Mouse (Mus musculus): ENCODE measurements around the gene Itpr1. TPM values are rescaled to one million over a fixed set of nuclear protein-coding genes. Genes with fewer than 3 reads are reported as not detected.

Itpr1 gene
- polyA plus RNA-seq, 1 experiment from 2014 or later = 3.3 TPM

DNA sequence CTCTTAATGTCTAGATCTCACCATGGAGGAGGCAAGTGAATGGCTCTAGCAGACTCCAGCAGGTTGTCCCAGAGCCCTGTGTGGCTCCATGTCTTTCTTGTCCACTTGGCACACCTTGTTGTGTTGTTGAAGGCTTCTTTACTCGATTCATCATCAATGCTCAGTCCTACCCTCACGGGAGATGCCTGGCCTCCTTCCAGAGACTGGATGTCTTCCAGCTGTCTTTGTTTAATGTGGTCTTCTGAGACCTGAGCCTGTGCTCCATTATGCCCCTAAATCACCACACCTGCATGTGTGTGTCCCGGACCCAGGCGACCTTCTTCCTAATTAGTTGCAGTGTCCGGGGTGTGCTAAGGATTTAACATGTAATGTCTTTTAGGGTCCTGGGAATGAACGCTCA lies 254.7 kb downstream of the Itpr1 start:
- ATAC-seq (ENCODE audit: low FRiP score) = no peak
- H3K4me3 ChIP-seq (replicated peaks) = no peak overlapping the region
- no peaks in the 10 kb centered on the region for H3K27me3 ChIP-seq (replicated peaks)
- no peak overlapping the region for H3K4me2 ChIP-seq
- H3K4me1 ChIP-seq = no peaks in the 10 kb centered on the region
- WGBS = 73% methylated on average over 6 of the region's 6 CpGs
- no peak overlapping the region for H3K9ac ChIP-seq (replicated peaks)
- H3K9me3 ChIP-seq (replicated peaks) = no peaks in the 10 kb centered on the region
- H3K27ac ChIP-seq (replicated peaks) = no peak overlapping the region
- no peaks in the 10 kb centered on the region for H3K36me3 ChIP-seq

DNA sequence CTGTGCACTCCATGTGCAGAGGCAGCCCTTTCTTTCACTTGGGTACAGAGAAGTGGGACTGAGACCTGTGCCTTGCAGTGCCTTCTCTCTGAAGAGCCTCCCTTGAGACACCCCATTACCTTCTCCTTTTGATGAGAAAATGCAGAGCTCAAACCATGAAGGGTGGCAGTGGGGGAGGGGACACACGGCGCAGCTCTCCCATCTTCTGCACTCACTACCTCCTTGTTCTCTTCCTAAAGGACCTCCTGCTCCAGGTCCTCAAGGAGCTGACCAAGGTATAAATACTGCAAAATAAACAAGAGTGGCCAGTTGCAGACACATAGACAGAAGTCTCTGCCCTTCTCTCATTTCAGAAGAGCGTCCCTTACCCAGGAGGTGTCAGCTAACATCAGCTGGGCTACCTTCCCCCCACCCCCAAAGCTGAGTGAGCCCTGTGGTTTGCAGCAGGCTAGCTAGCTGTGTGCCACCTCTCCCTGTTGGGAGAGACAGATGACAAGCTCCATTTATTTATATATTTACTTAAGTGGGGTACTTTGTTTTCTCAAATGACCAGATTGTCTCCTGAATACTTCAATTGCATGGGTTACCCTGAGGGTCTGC lies 255.4 kb downstream of the Itpr1 start:
- no peak overlapping the region for H3K4me2 ChIP-seq

DNA sequence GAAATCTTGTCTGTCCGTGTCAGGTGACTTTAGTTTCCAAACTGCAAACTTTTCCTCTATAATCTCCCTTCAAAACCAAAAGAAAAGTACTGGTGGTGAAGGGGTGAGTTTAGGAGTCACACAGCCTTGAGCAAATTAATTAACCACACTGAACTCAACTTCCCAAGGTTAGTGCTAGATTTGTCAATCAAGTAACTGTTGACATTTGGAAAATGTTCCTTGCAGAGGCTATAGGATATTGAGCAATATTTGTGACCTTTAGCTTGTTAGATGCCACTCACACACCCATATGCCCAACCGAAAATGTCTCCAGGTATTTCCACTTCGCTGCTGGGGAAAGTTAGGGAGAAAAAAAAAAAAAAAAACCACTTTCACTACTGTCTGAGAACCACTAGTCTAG lies 259.0 kb downstream of the Itpr1 start:
- ATAC-seq (ENCODE audit: low FRiP score) = no peak
- no peaks in the 10 kb centered on the region for H3K27me3 ChIP-seq (replicated peaks)
- no peak overlapping the region for H3K9ac ChIP-seq (replicated peaks)
- no peaks in the 10 kb centered on the region for H3K9me3 ChIP-seq (replicated peaks)
- H3K27ac ChIP-seq (replicated peaks) = no peak overlapping the region
- H3K4me1 ChIP-seq = no peaks in the 10 kb centered on the region
- WGBS = 94% methylated on average over 3 of the region's 3 CpGs
- H3K4me3 ChIP-seq (replicated peaks) = no peak overlapping the region
- no peak overlapping the region for H3K4me2 ChIP-seq
- H3K36me3 ChIP-seq = no peaks in the 10 kb centered on the region

More for the DNA sequence above, 255.4 kb downstream of the Itpr1 start:
- 67% methylated on average over 3 of the region's 3 CpGs for WGBS
- Histone ChIP-seq H3K27ac (replicated peaks) (no peak overlapping the region), H3K9ac (replicated peaks) (no peak overlapping the region), H3K36me3 (no peaks in the 10 kb centered on the region), H3K4me1 (no peaks in the 10 kb centered on the region), H3K9me3 (replicated peaks) (no peaks in the 10 kb centered on the region), H3K27me3 (replicated peaks) (no peaks in the 10 kb centered on the region), H3K4me3 (replicated peaks) (no peak overlapping the region)
- no peak for ATAC-seq (ENCODE audit: low FRiP score)

- 78% methylated on average over 3 of the region's 3 CpGs for WGBS
- Histone ChIP-seq H3K4me1 (no peaks in the 10 kb centered on the region), H3K36me3 (no peaks in the 10 kb centered on the region), H3K27ac (replicated peaks) (no peak overlapping the region), H3K4me3 (replicated peaks) (no peak overlapping the region), H3K9ac (replicated peaks) (no peak overlapping the region), H3K9me3 (replicated peaks) (no peaks in the 10 kb centered on the region), H3K4me2 (no peak overlapping the region), H3K27me3 (replicated peaks) (no peaks in the 10 kb centered on the region)
- ATAC-seq (ENCODE audit: low FRiP score) = no peak
These were observed 259.9 kb downstream of the Itpr1 start for GRCm38 (mm10) chr6:108472748-108473147.

GRCm38 (mm10) chr6:108476797-108477235 lies 263.9 kb downstream of the Itpr1 start:
- no peaks in the 10 kb centered on the region for H3K9me3 ChIP-seq (replicated peaks)
- no peak overlapping the region for H3K27ac ChIP-seq (replicated peaks)
- no peaks in the 10 kb centered on the region for H3K4me1 ChIP-seq
- H3K9ac ChIP-seq (replicated peaks) = no peak overlapping the region
- 82% methylated on average over 8 of the region's 8 CpGs for WGBS
- no peak for ATAC-seq (ENCODE audit: low FRiP score)
- no peak overlapping the region for H3K4me3 ChIP-seq (replicated peaks)
- no peaks in the 10 kb centered on the region for H3K27me3 ChIP-seq (replicated peaks)
- H3K4me2 ChIP-seq = no peak overlapping the region
- H3K36me3 ChIP-seq = no peaks in the 10 kb centered on the region

GRCm38 (mm10) chr6:108477602-108478001 lies 264.7 kb downstream of the Itpr1 start:
- 87% methylated on average over 6 of the region's 6 CpGs for WGBS
- Histone ChIP-seq H3K27ac (replicated peaks) (no peak overlapping the region), H3K9me3 (replicated peaks) (no peaks in the 10 kb centered on the region), H3K27me3 (replicated peaks) (no peaks in the 10 kb centered on the region), H3K4me1 (no peaks in the 10 kb centered on the region), H3K36me3 (no peaks in the 10 kb centered on the region), H3K9ac (replicated peaks) (no peak overlapping the region), H3K4me3 (replicated peaks) (no peak overlapping the region), H3K4me2 (no peak overlapping the region)
- no peak for ATAC-seq (ENCODE audit: low FRiP score)

DNA sequence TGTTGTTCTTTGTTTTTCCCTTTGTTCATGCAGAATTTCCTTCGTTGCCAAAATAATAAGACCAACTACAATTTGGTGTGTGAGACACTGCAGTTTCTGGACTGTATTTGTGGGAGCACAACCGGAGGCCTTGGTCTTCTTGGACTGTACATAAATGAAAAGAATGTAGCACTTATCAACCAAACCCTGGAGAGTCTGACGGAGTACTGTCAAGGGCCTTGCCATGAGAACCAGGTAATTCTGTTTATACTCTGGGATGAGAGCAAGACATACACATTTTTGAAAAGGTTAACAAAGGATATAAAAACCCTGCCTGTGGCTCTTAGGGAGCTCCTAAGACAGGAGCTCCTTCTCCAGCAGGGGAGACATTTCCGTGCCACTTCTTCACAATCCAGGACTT lies 268.3 kb downstream of the Itpr1 start:
- ATAC-seq (ENCODE audit: low FRiP score) = no peak
- no peaks in the 10 kb centered on the region for H3K36me3 ChIP-seq
- H3K27ac ChIP-seq (replicated peaks) = no peak overlapping the region
- H3K27me3 ChIP-seq (replicated peaks) = no peaks in the 10 kb centered on the region
- H3K4me3 ChIP-seq (replicated peaks) = no peak overlapping the region
- H3K9me3 ChIP-seq (replicated peaks) = no peaks in the 10 kb centered on the region
- no peak overlapping the region for H3K9ac ChIP-seq (replicated peaks)
- H3K4me2 ChIP-seq = no peak overlapping the region
- 97% methylated on average over 4 of the region's 4 CpGs for WGBS
- H3K4me1 ChIP-seq = no peaks in the 10 kb centered on the region

- H3K9me3 ChIP-seq (replicated peaks) = no peaks in the 10 kb centered on the region
- 81% methylated on average over 5 of the region's 5 CpGs for WGBS
- no peak overlapping the region for H3K27ac ChIP-seq (replicated peaks)
- no peak for ATAC-seq (ENCODE audit: low FRiP score)
- no peak overlapping the region for H3K4me2 ChIP-seq
- H3K36me3 ChIP-seq = no peaks in the 10 kb centered on the region
- no peaks in the 10 kb centered on the region for H3K4me1 ChIP-seq
- H3K27me3 ChIP-seq (replicated peaks) = no peaks in the 10 kb centered on the region
- H3K9ac ChIP-seq (replicated peaks) = no peak overlapping the region
- H3K4me3 ChIP-seq (replicated peaks) = no peak overlapping the region
These were observed 269.6 kb downstream of the Itpr1 start for GRCm38 (mm10) chr6:108482464-108482863.

- Histone ChIP-seq H3K9ac (replicated peaks) (no peak overlapping the region), H3K36me3 (no peaks in the 10 kb centered on the region), H3K27me3 (replicated peaks) (no peaks in the 10 kb centered on the region), H3K9me3 (replicated peaks) (no peaks in the 10 kb centered on the region), H3K27ac (replicated peaks) (no peak overlapping the region), H3K4me2 (no peak overlapping the region), H3K4me3 (replicated peaks) (no peak overlapping the region), H3K4me1 (no peaks in the 10 kb centered on the region)
- 93% methylated on average over 7 of the region's 7 CpGs for WGBS
- ATAC-seq (ENCODE audit: low FRiP score) = no peak
These were observed 273.5 kb downstream of the Itpr1 start for GRCm38 (mm10) chr6:108486212-108486992.

GRCm38 (mm10) chr6:108487300-108487835 lies 274.5 kb downstream of the Itpr1 start:
- H3K27me3 ChIP-seq (replicated peaks) = no peaks in the 10 kb centered on the region
- WGBS = 63% methylated on average over 10 of the region's 10 CpGs

DNA sequence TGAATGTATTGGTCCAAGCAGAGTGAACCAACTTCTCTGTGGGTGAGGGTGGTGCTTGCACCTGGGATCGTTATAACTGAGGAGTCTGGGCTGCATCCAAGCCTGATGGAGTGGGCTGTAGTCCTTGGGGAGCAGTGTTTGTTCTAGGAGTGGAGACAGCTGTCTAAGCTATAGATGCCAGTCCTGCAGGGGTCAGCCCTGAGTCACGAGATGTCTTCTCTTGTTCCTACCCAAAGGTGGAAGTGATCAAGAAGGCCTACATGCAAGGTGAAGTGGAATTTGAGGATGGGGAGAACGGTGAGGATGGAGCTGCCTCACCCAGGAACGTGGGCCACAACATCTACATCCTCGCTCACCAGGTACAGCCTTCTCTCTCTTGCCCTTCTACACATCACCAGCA lies 275.4 kb downstream of the Itpr1 start:
- no peak overlapping the region for H3K9ac ChIP-seq (replicated peaks)
- no peak for ATAC-seq (ENCODE audit: low FRiP score)
- no peak overlapping the region for H3K4me3 ChIP-seq (replicated peaks)
- no peak overlapping the region for H3K4me2 ChIP-seq
- H3K9me3 ChIP-seq (replicated peaks) = no peaks in the 10 kb centered on the region
- 89% methylated on average over 5 of the region's 5 CpGs for WGBS
- H3K27ac ChIP-seq (replicated peaks) = no peak overlapping the region
- no peaks in the 10 kb centered on the region for H3K4me1 ChIP-seq
- H3K27me3 ChIP-seq (replicated peaks) = no peaks in the 10 kb centered on the region
- H3K36me3 ChIP-seq = no peaks in the 10 kb centered on the region

More at GRCm38 (mm10) chr6:108487300-108487835, 274.5 kb downstream of the Itpr1 start:
- no peak for ATAC-seq (ENCODE audit: low FRiP score)
- Histone ChIP-seq H3K4me2 (no peak overlapping the region), H3K36me3 (no peaks in the 10 kb centered on the region), H3K27ac (replicated peaks) (no peak overlapping the region), H3K9me3 (replicated peaks) (no peaks in the 10 kb centered on the region), H3K9ac (replicated peaks) (no peak overlapping the region), H3K4me1 (no peaks in the 10 kb centered on the region), H3K4me3 (replicated peaks) (no peak overlapping the region)

GRCm38 (mm10) chr6:108491969-108492368 lies 279.1 kb downstream of the Itpr1 start:
- ATAC-seq (ENCODE audit: low FRiP score) = no peak
- H3K27me3 ChIP-seq (replicated peaks) = no peaks in the 10 kb centered on the region
- no peak overlapping the region for H3K4me3 ChIP-seq (replicated peaks)
- no peaks in the 10 kb centered on the region for H3K36me3 ChIP-seq
- no peak overlapping the region for H3K27ac ChIP-seq (replicated peaks)
- H3K9ac ChIP-seq (replicated peaks) = no peak overlapping the region
- H3K9me3 ChIP-seq (replicated peaks) = no peaks in the 10 kb centered on the region
- H3K4me1 ChIP-seq = peaks cover 11% of the 10 kb centered on the region
- 97% methylated on average over 1 of the region's 1 CpGs for WGBS
- no peak overlapping the region for H3K4me2 ChIP-seq

Measured in neural tube, embryonic 15.5 days (tissue).